Mouse (Mus musculus) lung, embryonic 14.5 days (tissue): ENCODE measurements at regions not wholly inside any gene's neighbourhood (a gene's known extent, or its start where the extent isn't known, plus 50 kb on each side); places are given as distances from the start of the nearest gene placed in this dataset.
A peak's percentile ranks its signal among the peaks of the same experiment; 100 is the strongest.

Experiments used
- ATAC-seq: fragments of 200-750 bp; cut with Nextera tagmentation; 2 replicates; pipeline ENCODE4 v1.8.0; 2017; ENCODE audit warnings: mild to moderate bottlenecking, moderate TSS enrichment, moderate library complexity; ENCODE audit not compliant: insufficient read depth
- DNase-seq: peaks from one replicate; pipeline ENCODE4 v3.0.0-alpha.2; 2015
- H3K27ac ChIP-seq: fragments of 300-500 bp; sonication (generic); 2 replicates; pipeline ENCODE4 v1.5.1; 2014; ENCODE audit warnings: low read depth, mild to moderate bottlenecking, moderate library complexity
- H3K27me3 ChIP-seq: fragments of 300-500 bp; sonication (generic); 2 replicates; pipeline ENCODE4 v1.6.1; 2014; ENCODE audit warnings: low read length, control low read depth; ENCODE audit not compliant: insufficient read depth
- H3K36me3 ChIP-seq: fragments of 300-500 bp; sonication (generic); 2 replicates; pipeline ENCODE4 v1.6.1; 2014; ENCODE audit warnings: control low read depth; ENCODE audit not compliant: insufficient read depth
- H3K4me1 ChIP-seq: fragments of 300-500 bp; sonication (generic); 2 replicates; pipeline ENCODE4 v1.6.1; 2014; ENCODE audit warnings: antibody characterized with exemption, control low read depth; ENCODE audit not compliant: insufficient read depth
- H3K4me2 ChIP-seq: fragments of 300-500 bp; sonication (generic); 2 replicates; pipeline ENCODE4 v1.6.1; 2014; ENCODE audit warnings: mild to moderate bottlenecking
- H3K4me3 ChIP-seq: fragments of 300-500 bp; sonication (generic); 2 replicates; pipeline ENCODE4 v1.5.1; 2014; ENCODE audit warnings: low read depth, low read length
- H3K9ac ChIP-seq: fragments of 300-500 bp; sonication (generic); 2 replicates; pipeline ENCODE4 v1.6.1; 2014
- H3K9me3 ChIP-seq: fragments of 300-500 bp; sonication (generic); 2 replicates; pipeline ENCODE4 v1.6.1; 2016; ENCODE audit warnings: low read depth, low read length, control low read depth
- CTCF ChIP-seq: IDR thresholded peaks from 2 replicates; pipeline ENCODE4 v1.5.1; 2016; ENCODE audit warnings: antibody characterized with exemption, low read depth
- WGBS: fragments of 180-500 bp; shearing (Covaris S2); extraction: QIAGEN DNeasy Blood & Tissue Kit; methylation state at CpG from one replicate; pipeline ENCODE4 v1.1.7; 2014; 5-methylcytosine and 5-hydroxymethylcytosine counted together

DNA sequence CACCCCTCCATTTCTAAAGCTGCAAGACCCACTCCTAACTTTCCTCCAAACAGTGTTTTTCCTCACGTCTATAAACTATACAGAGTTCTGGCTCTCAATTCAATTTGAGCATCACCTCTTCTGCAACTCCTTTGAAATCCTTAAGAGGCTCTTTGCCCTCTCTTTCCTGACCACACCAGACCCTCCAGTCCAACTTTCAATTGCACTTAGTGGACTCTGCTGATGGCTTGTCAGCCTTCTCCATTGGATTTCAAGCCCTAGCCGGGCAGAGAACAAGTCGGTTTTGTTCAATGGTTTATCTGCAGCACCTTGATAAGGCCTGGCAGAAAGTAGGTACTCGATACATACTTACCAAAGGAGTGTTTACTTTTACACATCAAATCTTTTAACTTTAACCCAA is 119.4 kb downstream of the Rps29 start:
- Histone ChIP-seq H3K27me3 (no peaks in the 10 kb centered on the region), H3K27ac (no peak overlapping the region), H3K9me3 (no peaks in the 10 kb centered on the region), H3K36me3 (no peaks in the 10 kb centered on the region), H3K9ac (no peak overlapping the region), H3K4me2 (no peak overlapping the region), H3K4me1 (no peaks in the 10 kb centered on the region), H3K4me3 (no peak overlapping the region)
- ATAC-seq, result peak; percentile 44; the same call in 1 of the 2 replicates
- no peak for TF ChIP-seq CTCF
- WGBS, result 40% methylated on average over 4 of the region's 4 CpGs
- DNase-seq, result peak; percentile 28

GRCm38 (mm10) chr12:69023594-69023993 is 135.4 kb downstream of the Rps29 start:
- Histone ChIP-seq H3K4me1 (no peaks in the 10 kb centered on the region), H3K27ac (no peak overlapping the region), H3K27me3 (no peaks in the 10 kb centered on the region), H3K4me3 (no peak overlapping the region), H3K9ac (no peak overlapping the region), H3K4me2 (peak overlapping the region; percentile 51), H3K9me3 (no peaks in the 10 kb centered on the region), H3K36me3 (no peaks in the 10 kb centered on the region)
- ATAC-seq (no peak), DNase-seq (peak; percentile 9)
- TF ChIP-seq CTCF, result no peak
- 35% methylated on average over 17 of the region's 17 CpGs for WGBS

GRCm38 (mm10) chr12:69016705-69017306 is 142.2 kb downstream of the Rps29 start:
- H3K4me1 ChIP-seq, result no peaks in the 10 kb centered on the region
- H3K9ac ChIP-seq, result no peak overlapping the region
- 89% methylated on average over 7 of the region's 7 CpGs for WGBS
- H3K9me3 ChIP-seq, result no peaks in the 10 kb centered on the region
- H3K27ac ChIP-seq, result no peak overlapping the region
- no peak for TF ChIP-seq CTCF
- DNase-seq, result no peak
- no peak overlapping the region for H3K4me2 ChIP-seq
- no peak for ATAC-seq
- H3K27me3 ChIP-seq, result no peaks in the 10 kb centered on the region
- H3K36me3 ChIP-seq, result no peaks in the 10 kb centered on the region
- no peak overlapping the region for H3K4me3 ChIP-seq

GRCm38 (mm10) chr12:69005141-69005540 is 153.8 kb downstream of the Rps29 start:
- TF ChIP-seq CTCF, result no peak
- Histone ChIP-seq H3K9ac (no peak overlapping the region), H3K9me3 (no peaks in the 10 kb centered on the region), H3K36me3 (no peaks in the 10 kb centered on the region), H3K4me2 (no peak overlapping the region), H3K27ac (no peak overlapping the region), H3K4me3 (no peak overlapping the region), H3K4me1 (no peaks in the 10 kb centered on the region), H3K27me3 (no peaks in the 10 kb centered on the region)
- DNase-seq, result no peak
- ATAC-seq, result no peak

DNA sequence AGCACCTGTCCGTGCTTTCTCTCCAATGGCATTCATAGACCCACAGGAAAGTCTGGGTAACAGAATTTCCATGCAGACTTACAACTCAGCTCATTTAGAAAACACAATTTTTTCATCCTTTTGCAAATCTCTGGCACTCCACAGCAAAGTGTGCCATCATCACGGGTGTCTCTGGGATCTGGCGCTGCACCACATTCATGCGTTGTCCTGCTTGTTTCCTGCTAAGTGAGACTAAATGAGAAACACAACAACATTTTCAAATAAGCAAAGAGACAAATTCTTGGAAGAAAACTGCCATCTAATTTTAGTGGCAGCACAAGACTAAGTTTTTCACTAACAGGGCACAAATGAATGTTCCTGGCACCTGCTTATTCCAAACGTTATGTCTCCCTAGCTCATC is 156.9 kb downstream of the Rps29 start:
- Histone ChIP-seq H3K4me3 (no peak overlapping the region), H3K9ac (no peak overlapping the region), H3K9me3 (no peaks in the 10 kb centered on the region), H3K36me3 (no peaks in the 10 kb centered on the region), H3K4me1 (no peaks in the 10 kb centered on the region), H3K4me2 (no peak overlapping the region), H3K27me3 (no peaks in the 10 kb centered on the region), H3K27ac (no peak overlapping the region)
- DNase-seq, result no peak
- ATAC-seq, result no peak
- WGBS, result 81% methylated on average over 5 of the region's 5 CpGs
- no peak for TF ChIP-seq CTCF

- Histone ChIP-seq H3K4me3 (no peak overlapping the region), H3K9ac (no peak overlapping the region), H3K4me1 (no peaks in the 10 kb centered on the region), H3K4me2 (no peak overlapping the region), H3K36me3 (no peaks in the 10 kb centered on the region), H3K27me3 (no peaks in the 10 kb centered on the region), H3K9me3 (no peaks in the 10 kb centered on the region), H3K27ac (no peak overlapping the region)
- 58% methylated on average over 6 of the region's 6 CpGs for WGBS
- no peak for DNase-seq
- ATAC-seq, result no peak
- no peak for TF ChIP-seq CTCF
Measured at GRCm38 (mm10) chr12:68997259-68997658, 161.7 kb downstream of the Rps29 start.

GRCm38 (mm10) chr12:68996740-68997139 is 162.2 kb downstream of the Rps29 start:
- Histone ChIP-seq H3K4me1 (no peaks in the 10 kb centered on the region), H3K27ac (no peak overlapping the region), H3K36me3 (no peaks in the 10 kb centered on the region), H3K9ac (no peak overlapping the region), H3K4me3 (no peak overlapping the region), H3K9me3 (no peaks in the 10 kb centered on the region), H3K4me2 (no peak overlapping the region), H3K27me3 (no peaks in the 10 kb centered on the region)
- TF ChIP-seq CTCF, result no peak
- DNase-seq (no peak), ATAC-seq (no peak)
- 55% methylated on average over 12 of the region's 12 CpGs for WGBS

- H3K4me1 ChIP-seq, result no peaks in the 10 kb centered on the region
- H3K4me2 ChIP-seq, result no peak overlapping the region
- no peak overlapping the region for H3K4me3 ChIP-seq
- 87% methylated on average over 4 of the region's 4 CpGs for WGBS
- H3K9me3 ChIP-seq, result no peaks in the 10 kb centered on the region
- H3K9ac ChIP-seq, result no peak overlapping the region
- no peaks in the 10 kb centered on the region for H3K36me3 ChIP-seq
- no peak overlapping the region for H3K27ac ChIP-seq
- TF ChIP-seq CTCF, result no peak
- DNase-seq, result no peak
- no peaks in the 10 kb centered on the region for H3K27me3 ChIP-seq
- ATAC-seq, result no peak
Measured at GRCm38 (mm10) chr12:68980640-68981039, 178.3 kb downstream of the Rps29 start.
